ENCODE assay signal across 8 mouse cellular contexts in genomic region chr11:110477961-110478869, GRCm38 (mm10).
DNase-seq lines count a peak whose midpoint lies in the region; ATAC-seq and TF ChIP-seq lines count a peak whose summit lies in the region.

No protein-coding gene starts in this region.

- TF ChIP-seq CTCF in intestine, postnatal 0 days (IDR thresholded peaks at IDR 0.05; ENCODE audit: low read depth): no peak
- no peak for TF ChIP-seq CTCF in olfactory bulb, adult 2 months (IDR thresholded peaks at IDR 0.05; ENCODE audit: insufficient read depth, low read depth, low read length)

- H3K9me3 ChIP-seq in embryonic facial prominence, embryonic 10.5 days: no peaks in the 10 kb centered on the region
- no peaks in the 10 kb centered on the region for H3K9me3 ChIP-seq in intestine, postnatal 0 days (ENCODE audit: control insufficient read depth)

- H3K36me3 ChIP-seq in embryonic facial prominence, embryonic 10.5 days (replicated peaks): peaks cover 6% of the 10 kb centered on the region; the same call in 1 of the 2 replicates
- no peaks in the 10 kb centered on the region for H3K36me3 ChIP-seq in intestine, postnatal 0 days (ENCODE audit: control insufficient read depth, insufficient read depth)

- no peak overlapping the region; the same call in 1 of the 2 replicates for H3K4me3 ChIP-seq in embryonic facial prominence, embryonic 10.5 days
- no peak overlapping the region for H3K4me3 ChIP-seq in intestine, postnatal 0 days (ENCODE audit: low read depth, low read length)
- H3K4me3 ChIP-seq in olfactory bulb, adult 2 months (ENCODE audit: insufficient read depth, low read depth, low read length): no peak overlapping the region

- H3K4me2 ChIP-seq in intestine, postnatal 0 days (replicated peaks; ENCODE audit: low read depth): 0 out of 2 replicates have a peak overlapping the region, but pooled peaks have one; percentile 37

- peaks cover 12% of the 10 kb centered on the region; the same call in 1 of the 2 replicates for H3K27me3 ChIP-seq in embryonic facial prominence, embryonic 10.5 days (replicated peaks; ENCODE audit: low read depth, poor library complexity, severe bottlenecking)
- H3K27me3 ChIP-seq in intestine, postnatal 0 days (replicated peaks; ENCODE audit: control insufficient read depth, insufficient read depth, low read length): no peaks in the 10 kb centered on the region

- no peak overlapping the region for H3K9ac ChIP-seq in intestine, postnatal 0 days (ENCODE audit: low read depth, low read length)

- peak overlapping the region; percentile 51 for H3K27ac ChIP-seq in embryonic facial prominence, embryonic 10.5 days (replicated peaks)
- peak overlapping the region; percentile 79 for H3K27ac ChIP-seq in intestine, postnatal 0 days (ENCODE audit: low read depth, low read length)
- peak overlapping the region; percentile 72; the same call in 1 of the 2 replicates for H3K27ac ChIP-seq in olfactory bulb, adult 2 months (ENCODE audit: insufficient read depth, low read depth, low read length)

- intact Hi-C loops in left cerebral cortex, postnatal 4 days (cut with DNase I): no loop called here

- peak; percentile 78 for DNase-seq in left cerebral cortex, postnatal 4 days
- DNase-seq in left cerebral cortex, adult 11 months (ENCODE audit: low spot score): no peak
- no peak for DNase-seq in embryonic facial prominence, embryonic 10.5 days (ENCODE audit: low spot score)
- no peak for DNase-seq in ovary, postnatal 14 days (ENCODE audit: low spot score)
- DNase-seq in adrenal gland, postnatal 10 days: no peak
- DNase-seq in right cerebral cortex, postnatal 36 days (ENCODE audit: low spot score in 2 of 2): no peak

- no peak for TF ChIP-seq POLR2A in olfactory bulb, adult 2 months (IDR thresholded peaks at IDR 0.05; ENCODE audit: insufficient read depth, low read depth, low read length)

- 56% methylated on average over 18 of the region's 18 CpGs for WGBS in embryonic facial prominence, embryonic 10.5 days
- 60% methylated on average over 18 of the region's 18 CpGs for WGBS in intestine, postnatal 0 days
- 19% methylated on average over 18 of the region's 18 CpGs for WGBS in olfactory bulb, adult 2 months

- H3K4me1 ChIP-seq in embryonic facial prominence, embryonic 10.5 days: peaks cover 41% of the 10 kb centered on the region
- H3K4me1 ChIP-seq in intestine, postnatal 0 days (replicated peaks; ENCODE audit: control insufficient read depth, insufficient read depth, low read length): peaks cover 14% of the 10 kb centered on the region; the same call in 1 of the 2 replicates
- peaks cover 18% of the 10 kb centered on the region for H3K4me1 ChIP-seq in olfactory bulb, adult 2 months (ENCODE audit: control insufficient read depth, insufficient read depth, low read length)

- no peak for ATAC-seq in intestine, postnatal 0 days
